Mouse (Mus musculus): ENCODE results near the gene Msi2.

DNA sequence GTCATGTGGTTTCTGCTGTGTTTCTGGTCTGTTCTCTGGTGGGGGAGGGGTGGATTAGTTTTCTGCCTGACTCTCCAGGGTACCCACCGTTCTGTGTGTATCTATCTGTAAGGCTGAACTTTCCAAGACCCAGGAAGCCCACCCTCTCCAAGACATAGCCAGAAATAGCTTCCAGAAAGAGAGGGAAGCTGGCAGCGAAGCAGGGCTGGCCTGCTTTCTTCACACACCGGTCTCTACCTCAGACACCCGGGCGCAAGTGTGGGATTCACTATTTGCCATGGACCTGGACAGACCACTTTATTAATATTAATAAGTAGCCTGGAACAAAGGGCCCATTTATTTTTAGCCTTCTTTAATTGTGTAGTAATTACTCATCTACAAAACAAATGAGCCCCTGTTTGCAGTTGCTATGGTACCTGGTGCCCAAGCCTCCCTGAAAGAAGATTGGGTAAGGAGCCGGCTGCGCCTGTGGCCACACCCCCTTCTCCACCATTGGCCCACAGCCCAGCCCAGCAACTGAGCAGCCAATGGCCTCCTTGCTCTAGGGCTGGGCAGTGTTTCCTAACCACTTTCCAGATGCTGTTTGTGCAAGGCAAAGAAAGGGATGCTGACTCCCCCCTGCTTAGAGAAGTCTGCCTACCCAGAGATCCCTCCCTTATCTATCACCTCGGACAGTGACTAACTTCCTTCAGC lies 361.6 kb downstream of the Msi2 start:
- TF ChIP-seq CTCF (IDR thresholded peaks at IDR 0.05; ENCODE audit: extremely low read depth, insufficient read depth, insufficient read length, insufficient replicate concordance) = no peak
- no peak for TF ChIP-seq POLR2A (IDR thresholded peaks at IDR 0.05; ENCODE audit: low read depth, low read length)
